Mouse (Mus musculus): ENCODE data around the gene Sdc4.
A peak's percentile ranks its signal among the peaks of the same experiment; 100 is the strongest.

Gene Sdc4

DNA sequence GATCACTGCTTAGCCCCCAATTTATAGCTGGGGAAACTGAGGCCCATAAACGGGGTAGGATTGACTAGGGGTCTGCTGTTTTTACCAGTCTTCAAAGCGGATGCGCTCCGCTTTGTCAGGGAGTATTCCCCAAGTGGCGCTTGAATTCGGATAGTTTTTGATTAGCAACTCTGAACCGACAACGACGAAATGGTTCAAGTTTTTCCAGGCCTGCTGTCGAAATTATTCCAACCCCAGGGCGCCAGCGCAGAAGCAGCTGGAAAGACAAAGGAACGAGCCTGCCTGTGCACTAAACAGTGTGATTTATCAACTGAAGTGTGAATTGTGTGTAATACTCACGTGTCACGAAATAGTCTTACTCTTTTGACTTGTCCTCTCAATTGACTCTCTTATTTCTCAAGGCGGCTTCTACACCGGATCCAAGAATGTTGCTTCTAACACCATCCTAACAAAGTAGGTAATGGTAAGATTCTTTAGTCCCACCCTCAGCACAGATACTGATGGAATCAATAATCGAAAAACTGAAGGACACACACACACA, at the start of gene Sdc4:
Gene Sdc4 (minus strand): TSS at position 428 of the 541 bp plus-strand sequence.
- DNase-seq (ENCODE audit: low read depth, low spot score), result no peak

GRCm38 (mm10) chr2:164487812-164488211, 44.1 kb upstream of the Sdc4 start:
- no peak for DNase-seq (ENCODE audit: low read depth, low spot score)

DNA sequence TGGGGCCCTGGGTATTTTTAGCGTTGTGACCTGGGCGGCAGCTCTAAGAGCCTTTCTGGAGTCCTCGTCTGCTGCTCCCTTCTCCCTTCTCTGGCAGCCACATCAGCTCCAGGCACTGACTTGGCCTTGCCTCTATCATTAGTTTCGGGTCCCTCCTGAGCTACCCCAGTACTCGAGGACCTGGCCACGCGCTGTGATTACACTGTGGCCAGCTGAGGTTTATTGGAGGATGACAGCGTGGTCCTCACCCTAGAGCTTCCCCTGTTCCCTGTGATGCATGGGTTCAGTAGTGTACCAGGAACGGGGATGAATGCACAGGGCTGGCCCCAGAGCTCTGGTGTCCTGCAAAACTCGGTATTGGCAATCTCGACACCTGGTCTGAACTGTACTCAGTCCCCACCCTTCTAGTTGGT, 43.4 kb upstream of the Sdc4 start:
- DNase-seq (ENCODE audit: low read depth, low spot score), result no peak

- DNase-seq (ENCODE audit: low read depth, low spot score), result peak; percentile 40
These were observed 42.8 kb upstream of the Sdc4 start for GRCm38 (mm10) chr2:164486258-164487114.

DNA sequence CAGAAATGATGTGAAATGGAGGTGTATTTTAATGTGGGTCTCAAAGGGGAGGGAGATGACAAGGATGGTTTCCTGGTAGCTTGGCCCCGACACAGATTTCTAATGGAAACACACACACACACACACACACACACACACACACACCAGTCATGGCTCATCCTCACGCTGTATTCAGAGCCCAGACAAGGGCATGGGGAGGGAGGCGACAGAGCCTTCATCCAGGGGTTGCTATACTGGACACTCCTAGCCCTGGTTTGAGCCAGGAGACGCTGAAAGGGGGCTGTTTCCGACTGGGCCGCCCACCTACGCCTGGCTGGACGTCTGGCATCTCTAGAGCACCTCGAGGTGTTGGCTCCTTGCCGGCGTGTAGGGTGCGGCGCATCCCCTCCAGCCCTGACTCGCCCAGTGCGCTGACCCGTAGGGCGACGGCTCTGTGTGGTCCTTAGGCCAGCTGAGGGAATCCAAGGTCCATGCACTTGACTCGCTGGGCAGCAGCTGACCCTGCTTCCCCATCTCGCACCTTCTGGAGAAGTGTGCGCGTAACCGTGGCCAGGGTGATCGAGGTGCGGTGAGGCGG, 42.1 kb upstream of the Sdc4 start, which contains the start of gene Dbndd2:
Gene Dbndd2 (plus strand): TSS at position 426 of the 577 bp plus-strand sequence.
- no peak for DNase-seq (ENCODE audit: low read depth, low spot score)

DNA sequence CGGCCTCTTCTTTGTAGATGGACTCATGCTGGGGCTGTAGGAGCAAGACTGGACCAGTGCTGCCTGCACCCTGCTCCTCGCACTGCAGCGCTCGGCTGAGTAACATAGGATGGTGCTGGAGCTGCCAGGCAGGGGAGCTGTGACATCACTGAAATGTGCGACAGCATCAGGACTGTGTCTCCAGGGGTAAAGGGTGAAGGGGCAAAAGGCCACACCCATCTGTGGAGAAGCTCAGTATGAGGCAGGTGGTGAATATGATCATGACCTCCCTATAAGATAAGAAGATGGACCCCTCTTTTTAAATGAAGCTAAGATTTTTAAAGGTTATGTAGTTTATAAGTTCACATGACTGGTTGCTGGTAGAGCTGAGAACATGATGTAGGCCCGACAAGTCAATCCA, 29.9 kb upstream of the Sdc4 start, which contains the start of gene Trp53tg5:
Gene Trp53tg5 (minus strand): TSS at position 101 of the 400 bp plus-strand sequence.
- no peak for DNase-seq (ENCODE audit: low read depth, low spot score)

GRCm38 (mm10) chr2:164470254-164470653, 26.6 kb upstream of the Sdc4 start:
- DNase-seq (ENCODE audit: low read depth, low spot score), result peak; percentile 89

DNA sequence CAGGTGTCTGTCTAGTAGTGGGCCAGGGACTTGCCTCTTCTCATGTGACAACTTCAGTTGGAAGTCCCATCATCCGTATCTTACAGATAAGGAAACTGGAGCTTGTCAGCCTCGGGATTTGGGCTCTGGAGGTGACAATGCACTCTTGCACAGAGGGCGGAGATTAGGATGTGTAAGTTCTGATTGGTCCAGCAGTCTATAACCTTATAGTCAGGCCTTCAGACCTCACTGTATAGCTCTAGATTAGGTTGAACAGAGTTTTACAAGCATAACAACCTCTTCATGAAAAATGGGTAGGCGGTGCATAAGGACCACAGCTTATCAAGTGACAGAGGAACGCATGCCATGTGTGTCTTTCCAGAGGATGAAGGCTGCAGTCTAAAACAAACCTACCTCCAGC, 23.1 kb upstream of the Sdc4 start:
- no peak for DNase-seq (ENCODE audit: low read depth, low spot score)

DNA sequence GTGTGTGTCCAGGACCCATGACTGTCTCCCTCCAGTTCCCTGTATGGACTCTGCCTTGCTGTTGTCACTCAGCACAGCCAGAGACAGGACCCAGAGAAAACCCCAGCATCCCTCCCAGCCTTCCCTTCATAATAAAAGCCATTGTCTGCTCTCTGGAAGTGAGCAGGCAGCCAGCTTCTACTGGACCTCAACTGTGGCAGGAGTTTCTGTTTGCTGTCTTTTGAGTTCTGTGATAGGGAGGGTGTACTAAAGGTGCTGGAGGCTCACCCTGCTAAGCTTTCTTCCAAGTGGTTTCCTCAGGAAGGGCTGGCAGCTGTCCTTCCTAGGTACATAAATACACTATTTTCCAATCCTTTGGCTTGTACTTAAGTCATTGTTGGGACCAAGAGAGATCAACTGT, 21.5 kb upstream of the Sdc4 start:
- DNase-seq (ENCODE audit: low read depth, low spot score), result no peak

DNA sequence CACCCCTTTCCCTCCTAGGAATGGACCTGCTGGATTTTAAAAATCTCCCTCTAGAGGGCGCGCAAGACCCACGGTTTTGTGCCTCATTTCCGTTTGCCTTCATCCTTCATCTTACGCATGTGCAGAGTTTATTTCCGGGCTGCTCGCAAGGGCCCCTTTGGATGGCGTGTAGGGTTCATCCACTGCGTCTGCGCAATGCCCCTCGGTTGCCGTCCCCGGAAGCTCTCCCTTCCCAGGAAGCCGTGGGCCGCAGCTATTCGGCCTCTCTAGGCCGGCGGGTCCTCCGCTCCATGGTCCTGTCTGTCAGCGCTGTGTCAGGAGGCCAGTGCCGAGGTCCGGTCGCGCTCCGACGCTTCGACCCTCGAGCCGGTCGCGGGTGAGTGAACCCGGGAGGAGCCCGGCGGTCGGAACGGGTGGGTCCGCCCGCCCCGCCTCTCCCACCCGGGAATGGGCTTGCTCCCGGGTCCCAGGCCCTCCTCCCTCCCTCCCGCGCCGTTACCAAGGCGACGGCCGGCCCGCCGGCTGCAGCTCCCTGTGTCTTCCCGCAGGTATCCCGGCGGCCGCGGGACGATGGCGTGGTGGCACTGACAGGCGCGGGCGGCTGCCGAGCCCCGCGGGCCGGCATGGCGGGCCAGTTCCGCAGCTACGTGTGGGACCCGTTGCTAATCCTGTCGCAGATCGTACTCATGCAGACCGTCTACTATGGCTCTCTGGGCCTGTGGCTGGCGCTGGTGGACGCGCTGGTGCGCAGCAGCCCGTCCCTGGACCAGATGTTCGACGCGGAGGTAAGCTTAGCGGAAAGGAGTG, 17.3 kb upstream of the Sdc4 start, which contains the start of gene Gm20458:
Gene Gm20458 (plus strand): TSS at position 223 of the 807 bp plus-strand sequence.
- DNase-seq (ENCODE audit: low read depth, low spot score), result peak; percentile 99

DNA sequence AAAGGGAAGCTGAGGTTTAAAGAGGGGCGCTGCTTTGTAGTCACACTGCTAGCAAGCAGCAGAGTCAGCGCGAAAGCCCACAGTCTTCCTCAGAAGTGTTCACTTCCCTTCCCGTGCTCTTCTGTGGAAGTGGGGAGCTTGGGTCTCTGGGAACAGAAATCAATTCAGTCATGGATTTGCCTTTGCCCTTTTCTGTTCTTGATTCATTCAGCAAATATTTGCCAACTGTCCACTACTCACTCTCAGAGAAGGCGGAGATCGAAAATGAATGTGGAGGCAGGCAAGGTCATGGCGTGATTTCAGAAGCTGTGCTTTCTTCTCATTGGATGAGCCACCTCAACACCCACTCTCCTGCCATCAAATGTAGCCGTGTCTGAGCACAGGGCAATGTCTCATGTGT, 14.8 kb upstream of the Sdc4 start:
- DNase-seq (ENCODE audit: low read depth, low spot score), result no peak

GRCm38 (mm10) chr2:164457942-164458341, 14.3 kb upstream of the Sdc4 start:
- peak; percentile 51 for DNase-seq (ENCODE audit: low read depth, low spot score)

GRCm38 (mm10) chr2:164456864-164457300, 13.2 kb upstream of the Sdc4 start, which contains the start of gene Sys1:
Sys1 (plus strand) TSS chr2:164456964.
- DNase-seq (ENCODE audit: low read depth, low spot score), result peak; percentile 48

DNA sequence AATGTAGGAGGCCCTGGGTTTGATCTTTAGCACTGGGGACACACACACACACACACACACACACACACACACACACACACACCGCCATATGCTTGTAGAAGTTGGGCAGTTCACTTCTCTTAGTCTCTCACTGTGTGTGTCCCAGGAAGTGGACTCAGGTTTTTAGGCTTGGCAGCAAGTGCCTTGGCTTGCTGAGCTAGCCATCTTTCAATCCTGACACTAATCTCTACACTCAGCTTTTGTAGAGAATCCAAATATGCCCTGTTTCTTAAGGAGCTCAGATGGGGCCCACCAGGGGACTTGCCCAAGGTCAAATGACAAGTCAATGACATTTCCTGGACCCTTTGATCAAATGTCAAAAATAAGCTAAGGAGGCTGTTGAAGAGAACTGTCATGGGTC, 12.7 kb upstream of the Sdc4 start:
- DNase-seq (ENCODE audit: low read depth, low spot score), result no peak

DNA sequence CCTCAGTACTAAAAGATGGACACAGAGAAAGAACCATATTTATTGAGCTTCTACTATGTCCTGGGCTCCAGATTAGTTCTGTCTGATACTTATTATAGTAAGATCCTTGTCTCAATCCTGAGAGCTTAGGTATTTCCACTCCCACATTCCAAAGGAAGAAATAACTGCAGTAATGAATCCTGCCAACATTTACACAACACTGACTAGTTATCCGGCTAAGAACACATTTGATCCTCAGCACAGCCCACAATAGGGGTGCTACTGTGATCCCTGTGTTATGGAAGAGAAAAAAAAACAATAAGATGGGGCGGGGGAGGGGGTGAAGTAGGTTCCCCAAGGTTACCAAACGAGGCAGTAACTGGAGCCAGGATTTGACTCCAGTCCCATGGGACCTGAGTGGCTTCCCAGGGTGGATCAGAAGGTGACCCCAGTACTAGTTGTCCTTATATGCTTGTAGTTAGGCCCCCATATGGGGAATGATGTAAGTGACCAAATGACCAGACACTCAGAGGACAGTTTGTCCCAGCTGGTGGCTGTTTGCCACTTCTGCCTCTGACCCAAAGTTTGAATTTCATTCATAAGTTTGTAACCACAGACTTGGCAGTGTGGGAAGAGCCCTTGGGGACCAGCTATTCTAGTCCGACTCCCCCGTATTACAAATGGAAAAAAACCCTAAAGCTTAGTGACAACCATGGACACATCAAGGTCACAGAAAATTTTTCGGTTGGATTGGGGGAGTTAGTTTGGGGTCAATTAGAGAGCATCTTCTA, 11.9 kb upstream of the Sdc4 start:
- DNase-seq (ENCODE audit: low read depth, low spot score), result peak; percentile 92

GRCm38 (mm10) chr2:164454846-164455245, 11.2 kb upstream of the Sdc4 start:
- DNase-seq (ENCODE audit: low read depth, low spot score), result no peak

DNA sequence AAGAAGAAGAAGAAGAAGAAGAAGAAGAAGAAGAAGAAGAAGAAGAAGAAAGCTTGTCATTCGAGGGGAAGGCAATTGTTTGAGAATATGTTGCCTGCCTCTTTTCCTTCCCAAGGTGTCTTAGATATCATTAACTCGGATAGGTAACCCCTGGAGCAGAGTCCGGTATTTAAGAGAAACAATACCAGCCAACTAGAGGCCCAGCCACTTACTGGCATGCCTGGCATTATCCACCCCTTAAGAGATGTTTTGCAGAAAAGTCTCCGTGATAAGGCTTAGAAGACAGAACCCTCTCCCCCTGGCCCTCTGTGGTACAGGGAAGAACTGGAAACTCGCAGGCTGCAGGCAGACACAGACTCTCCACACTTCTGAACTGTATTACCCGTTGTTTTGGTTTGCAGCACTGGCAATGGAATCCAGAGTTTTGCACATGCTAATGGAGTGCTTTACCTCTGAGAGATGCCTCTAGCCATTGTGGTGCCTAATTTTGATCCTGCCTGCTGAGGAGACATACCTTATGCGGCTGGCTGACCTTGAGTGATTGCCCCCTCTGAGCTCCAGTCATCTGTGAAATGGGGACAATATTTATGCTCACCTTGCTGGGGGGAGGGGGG, 10.3 kb upstream of the Sdc4 start:
- no peak for DNase-seq (ENCODE audit: low read depth, low spot score)

DNA sequence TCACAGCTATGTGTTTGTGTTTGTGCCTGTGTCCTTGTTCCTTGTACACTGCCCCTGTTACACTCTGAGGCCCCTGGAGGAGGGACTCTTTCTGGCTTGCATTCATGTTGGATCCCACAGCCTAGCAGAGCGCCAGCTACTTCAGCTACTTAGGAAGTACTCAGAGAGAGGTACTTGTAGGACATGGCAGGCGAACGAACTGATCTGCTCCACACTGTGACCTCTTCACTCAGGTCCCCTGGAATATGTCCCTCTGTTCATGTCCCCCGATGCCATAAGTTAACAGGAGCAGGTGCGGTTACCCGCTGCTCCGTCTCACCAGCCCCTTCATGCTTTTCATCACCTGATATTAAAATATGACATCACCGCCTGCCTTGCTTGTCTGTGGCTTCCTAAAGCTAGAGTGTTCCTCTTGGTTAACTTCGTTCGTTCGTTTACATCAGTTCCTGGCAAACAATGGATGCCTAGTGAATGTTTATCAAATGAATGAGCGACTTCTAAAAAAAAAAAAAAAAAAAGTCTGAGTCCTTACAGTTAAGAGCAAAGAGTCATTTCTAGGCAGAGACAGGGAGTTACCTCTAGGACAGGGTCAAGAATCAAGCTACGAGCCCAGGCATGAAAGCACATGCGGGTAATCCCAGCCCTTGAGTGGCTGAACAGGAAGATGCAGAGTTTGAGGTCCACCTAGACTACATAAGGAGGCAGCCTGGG, 9.5 kb upstream of the Sdc4 start:
- DNase-seq (ENCODE audit: low read depth, low spot score), result no peak

DNA sequence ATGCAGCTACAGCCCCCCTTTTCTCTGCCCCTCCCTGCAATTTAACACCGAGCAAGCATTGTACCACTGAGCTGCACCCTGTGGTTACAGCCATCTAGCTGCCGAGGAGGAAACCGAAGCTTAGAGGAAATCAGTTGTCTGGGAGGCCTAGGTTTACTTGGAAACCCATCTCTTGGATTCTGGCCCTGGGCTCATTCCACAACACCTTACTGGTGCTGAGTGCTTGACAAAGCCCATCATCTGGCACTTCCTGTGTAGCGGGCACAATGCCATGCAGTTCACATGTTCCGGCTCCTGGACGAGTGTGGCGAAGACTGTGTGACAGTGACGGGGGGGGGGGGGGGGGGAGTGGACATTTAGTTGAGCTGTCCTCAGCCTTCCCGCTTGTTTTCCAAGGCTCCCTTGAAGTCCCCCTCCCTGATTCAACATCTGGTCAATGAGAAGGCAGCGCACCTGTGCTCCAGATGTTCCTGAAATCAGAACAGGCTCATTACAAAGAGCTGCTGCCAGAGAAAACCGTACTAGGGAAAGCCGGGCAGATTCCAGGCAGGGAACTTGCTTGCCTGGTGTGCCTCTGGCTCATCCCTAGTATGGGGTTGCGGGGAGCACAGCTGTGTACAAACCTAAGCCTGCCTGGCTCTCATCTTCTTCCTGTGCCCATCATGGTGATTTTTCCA, 8.5 kb upstream of the Sdc4 start:
- peak; percentile 58 for DNase-seq (ENCODE audit: low read depth, low spot score)

All from R1 (cell line).